Mouse (Mus musculus) myocyte (in vitro differentiated cells): ENCODE results near the gene Psme4.

Experiments
- POLR2A ChIP-seq: IDR thresholded peaks from one replicate; pipeline ENCODE4 v1.6.1; 2011; ENCODE audit warnings: low read depth, mild to moderate bottlenecking, control low read depth, moderate library complexity; ENCODE audit not compliant: insufficient read length
- USF1 ChIP-seq: IDR thresholded peaks from one replicate; pipeline ENCODE4 v1.6.1; 2011; ENCODE audit warnings: low read depth, mild to moderate bottlenecking, control low read depth, moderate library complexity

DNA sequence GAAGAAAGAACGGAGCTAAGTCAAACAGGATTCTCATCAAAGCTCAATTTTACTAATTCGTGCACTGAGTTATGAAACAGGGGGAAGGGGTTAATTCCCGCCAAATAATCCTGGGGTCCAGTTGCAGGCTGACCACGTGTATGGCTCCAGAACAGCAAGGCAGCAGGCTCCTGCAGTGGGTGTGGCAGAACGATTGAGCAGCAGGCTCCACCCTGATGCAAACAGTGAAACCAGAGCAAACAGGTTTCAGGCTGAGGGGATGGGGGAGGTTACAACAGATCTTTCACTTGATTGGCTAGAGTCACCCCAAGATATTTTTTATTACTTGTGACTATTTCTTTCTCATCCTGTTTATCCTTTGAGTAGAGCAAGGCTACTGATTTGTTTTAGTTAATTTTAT lies 48.1 kb upstream of the Psme4 start:
- TF ChIP-seq POLR2A = no peak
- TF ChIP-seq USF1 = no peak
